Mouse (Mus musculus) embryonic facial prominence, embryonic 12.5 days (tissue): ENCODE data around the gene Mamdc4. TPM values are rescaled to one million over a fixed set of nuclear protein-coding genes. Genes with fewer than 3 reads are reported as not detected.
"Not testable (repeated sequence)": the region's sequence is repeated elsewhere in the genome, so short reads cannot be mapped to it uniquely, and the experiment has no call there.

Source experiments
- ATAC-seq: fragments of 200-750 bp; cut with Nextera tagmentation; 2 replicates; pipeline ENCODE4 v1.8.0; 2017; ENCODE audit not compliant: insufficient number of reproducible peaks, insufficient read depth, low FRiP score, low TSS enrichment
- H3K27ac ChIP-seq: fragments of 300-500 bp; sonication (generic); 2 replicates; pipeline ENCODE4 v1.5.1; 2016; ENCODE audit warnings: mild to moderate bottlenecking
- H3K27me3 ChIP-seq: fragments of 300-500 bp; sonication (generic); 2 replicates; pipeline ENCODE4 v1.6.1; 2016; ENCODE audit warnings: mild to moderate bottlenecking, moderate library complexity
- H3K36me3 ChIP-seq: fragments of 300-500 bp; sonication (generic); 2 replicates; pipeline ENCODE4 v1.6.1; 2016; ENCODE audit warnings: mild to moderate bottlenecking
- H3K4me1 ChIP-seq: fragments of 300-500 bp; sonication (generic); 2 replicates; pipeline ENCODE4 v1.6.1; 2016
- H3K4me2 ChIP-seq: fragments of 300-500 bp; sonication (generic); replicated peaks from 2 replicates; pipeline ENCODE4 v1.6.1; 2016; ENCODE audit warnings: mild to moderate bottlenecking, moderate library complexity
- H3K4me3 ChIP-seq: fragments of 300-500 bp; sonication (generic); 2 replicates; pipeline ENCODE4 v1.5.1; 2016; ENCODE audit warnings: mild to moderate bottlenecking
- H3K9ac ChIP-seq: fragments of 300-500 bp; sonication (generic); 2 replicates; pipeline ENCODE4 v1.6.1; 2016; ENCODE audit warnings: mild to moderate bottlenecking, moderate library complexity
- H3K9me3 ChIP-seq: fragments of 300-500 bp; sonication (generic); 2 replicates; pipeline ENCODE4 v1.6.1; 2016; ENCODE audit warnings: mild to moderate bottlenecking, moderate library complexity
- WGBS: fragments of 180-500 bp; shearing (Covaris S2); methylation state at CpG from one replicate; pipeline ENCODE4 v1.1.7; 2016; 5-methylcytosine and 5-hydroxymethylcytosine counted together
- polyA plus RNA-seq: library from polyadenylated mRNA; unstranded; fragments of >200 nt; fragmentation: Nextera tagmentation; extraction: Ambion mirVana; gene quantifications from 2 replicates; pipeline ENCODE4 v1.2.1, GENCODE M21; 2016

Mamdc4 gene
- polyA plus RNA-seq, 1 experiment from 2014 or later: 4.2 TPM

GRCm38 (mm10) chr2:25555479-25555878 lies 19.2 kb downstream of the Mamdc4 start:
- not testable (repeated sequence) for H3K4me3 ChIP-seq, ATAC-seq, H3K4me2 ChIP-seq, H3K9me3 ChIP-seq, H3K27me3 ChIP-seq, H3K36me3 ChIP-seq, H3K27ac ChIP-seq, H3K9ac ChIP-seq
- H3K4me1 ChIP-seq: peaks cover 20% of the 10 kb centered on the region
- 52% methylated on average over 2 of the region's 2 CpGs for WGBS

DNA sequence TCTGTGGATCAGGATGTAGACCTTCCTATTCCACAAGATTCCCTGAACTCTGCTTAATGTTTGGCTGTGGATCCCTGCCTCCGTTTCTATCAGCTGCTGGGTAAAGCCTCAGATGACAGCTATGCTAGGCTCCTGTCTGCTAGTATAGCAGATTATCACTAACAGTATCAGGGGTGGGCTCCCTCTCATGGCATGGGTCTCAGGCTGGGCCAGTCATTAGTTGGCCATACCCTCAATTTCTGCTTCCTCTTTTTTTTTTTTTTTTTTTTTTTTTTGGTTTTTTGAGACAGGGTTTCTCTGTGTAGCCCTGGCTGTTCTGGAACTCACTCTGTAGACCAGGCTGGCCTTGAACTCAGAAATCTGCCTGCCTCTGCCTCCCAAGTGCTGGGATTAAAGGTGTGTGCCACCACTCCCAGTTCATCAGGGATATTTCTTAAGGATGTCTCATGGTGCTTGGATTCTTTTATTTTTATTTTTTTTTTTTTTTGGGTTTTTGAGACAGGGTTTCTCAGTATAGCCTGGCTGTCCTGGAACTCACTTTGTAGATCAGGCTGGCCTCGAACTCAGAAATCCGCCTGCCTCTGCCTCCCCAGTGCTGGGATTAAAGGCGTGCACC lies 21.4 kb downstream of the Mamdc4 start:
- not testable (repeated sequence) for H3K4me2 ChIP-seq, ATAC-seq, H3K9ac ChIP-seq, H3K9me3 ChIP-seq, H3K27ac ChIP-seq, H3K27me3 ChIP-seq, H3K36me3 ChIP-seq, H3K4me3 ChIP-seq, H3K4me1 ChIP-seq
- 90% methylated on average over 4 of the region's 4 CpGs for WGBS

- WGBS: 41% methylated on average over 5 of the region's 5 CpGs
- no peaks in the 10 kb centered on the region for H3K36me3 ChIP-seq
- H3K4me1 ChIP-seq: no peaks in the 10 kb centered on the region
- H3K9ac ChIP-seq: no peak overlapping the region
- H3K4me3 ChIP-seq: no peak overlapping the region
- no peak overlapping the region for H3K27ac ChIP-seq
- H3K4me2 ChIP-seq: no peak overlapping the region
- H3K9me3 ChIP-seq: no peaks in the 10 kb centered on the region
- ATAC-seq: no peak
- no peaks in the 10 kb centered on the region for H3K27me3 ChIP-seq
Measured at GRCm38 (mm10) chr2:25551186-25551585, 23.5 kb downstream of the Mamdc4 start.

DNA sequence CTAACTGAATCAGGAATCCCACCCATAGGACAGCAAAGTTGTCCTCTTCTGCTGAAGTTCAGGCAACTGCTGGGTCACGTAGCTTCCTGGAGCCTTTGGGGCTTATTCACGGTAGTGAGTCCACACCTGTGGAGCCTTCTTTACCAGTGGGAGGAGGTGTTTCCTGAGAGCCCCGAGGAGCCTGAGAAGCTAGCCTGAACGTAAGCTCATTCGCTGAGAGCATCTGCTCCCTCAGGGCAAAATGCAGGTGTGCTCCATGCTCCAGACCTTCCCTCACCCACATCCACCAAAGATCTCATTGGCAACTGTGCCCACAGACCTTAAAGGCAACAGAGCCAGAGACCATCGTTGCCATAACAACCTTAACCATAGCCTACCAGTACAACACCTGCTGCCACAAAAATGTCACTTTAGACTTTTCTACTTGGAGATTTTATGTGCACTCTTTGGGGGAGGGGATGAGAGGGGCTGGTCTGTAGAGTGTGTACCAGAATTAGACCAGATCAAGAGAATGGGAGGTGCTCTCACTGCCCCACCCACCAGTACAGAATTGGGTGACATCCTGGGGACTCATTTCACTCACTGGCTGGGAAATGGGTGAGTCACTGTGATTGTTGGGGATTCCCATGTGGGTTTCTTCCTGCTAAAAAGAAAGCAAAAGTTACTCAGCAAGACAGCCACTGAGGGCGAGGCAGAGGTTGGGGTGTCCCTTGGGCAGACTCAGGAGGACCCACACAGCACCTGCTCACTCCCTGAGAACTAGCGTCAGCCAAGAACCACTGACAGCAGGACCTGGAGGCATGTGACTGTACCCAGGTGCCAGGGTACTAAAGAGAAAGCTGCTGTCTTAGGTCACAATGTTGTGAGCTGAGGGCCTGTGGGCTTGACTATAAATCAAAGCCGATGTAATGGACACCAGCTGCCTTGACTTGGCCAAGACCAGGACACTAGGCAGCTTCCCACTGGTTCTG lies 25.3 kb downstream of the Mamdc4 start:
- Histone ChIP-seq H3K4me2 (no peak overlapping the region), H3K4me1 (peaks cover 7% of the 10 kb centered on the region), H3K9me3 (no peaks in the 10 kb centered on the region), H3K4me3 (no peak overlapping the region), H3K27ac (no peak overlapping the region), H3K27me3 (no peaks in the 10 kb centered on the region), H3K9ac (no peak overlapping the region), H3K36me3 (no peaks in the 10 kb centered on the region)
- 72% methylated on average over 9 of the region's 9 CpGs for WGBS
- no peak for ATAC-seq

- H3K9me3 ChIP-seq: no peaks in the 10 kb centered on the region
- peaks cover 7% of the 10 kb centered on the region for H3K4me1 ChIP-seq
- H3K4me3 ChIP-seq: peak within 1 kb of the TSS; percentile 68
- H3K9ac ChIP-seq: peak within 1 kb of the TSS; percentile 79
- 3% methylated on average over 48 of the region's 48 CpGs for WGBS
- no peaks in the 10 kb centered on the region for H3K27me3 ChIP-seq
- ATAC-seq: peak; percentile 99
- peak within 1 kb of the TSS; percentile 78 for H3K4me2 ChIP-seq
- H3K36me3 ChIP-seq: no peaks in the 10 kb centered on the region
- H3K27ac ChIP-seq: peak within 1 kb of the TSS; percentile 63; the same call in 1 of the 2 replicates
Measured at GRCm38 (mm10) chr2:25546811-25547491, 27.7 kb downstream of the Mamdc4 start, which contains the start of gene Traf2. TSS of gene Traf2 (minus strand) at chr2:25546940.

GRCm38 (mm10) chr2:25545996-25546810 lies 28.4 kb downstream of the Mamdc4 start:
- peak overlapping the region; percentile 79 for H3K9ac ChIP-seq
- ATAC-seq: peak; percentile 37; the same call in 1 of the 2 replicates
- H3K9me3 ChIP-seq: no peaks in the 10 kb centered on the region
- H3K4me2 ChIP-seq: peak overlapping the region; percentile 78
- peak overlapping the region; percentile 63; the same call in 1 of the 2 replicates for H3K27ac ChIP-seq
- no peaks in the 10 kb centered on the region for H3K36me3 ChIP-seq
- H3K4me3 ChIP-seq: peak overlapping the region; percentile 68
- H3K4me1 ChIP-seq: peaks cover 7% of the 10 kb centered on the region
- WGBS: 7% methylated on average over 43 of the region's 43 CpGs
- no peaks in the 10 kb centered on the region for H3K27me3 ChIP-seq

DNA sequence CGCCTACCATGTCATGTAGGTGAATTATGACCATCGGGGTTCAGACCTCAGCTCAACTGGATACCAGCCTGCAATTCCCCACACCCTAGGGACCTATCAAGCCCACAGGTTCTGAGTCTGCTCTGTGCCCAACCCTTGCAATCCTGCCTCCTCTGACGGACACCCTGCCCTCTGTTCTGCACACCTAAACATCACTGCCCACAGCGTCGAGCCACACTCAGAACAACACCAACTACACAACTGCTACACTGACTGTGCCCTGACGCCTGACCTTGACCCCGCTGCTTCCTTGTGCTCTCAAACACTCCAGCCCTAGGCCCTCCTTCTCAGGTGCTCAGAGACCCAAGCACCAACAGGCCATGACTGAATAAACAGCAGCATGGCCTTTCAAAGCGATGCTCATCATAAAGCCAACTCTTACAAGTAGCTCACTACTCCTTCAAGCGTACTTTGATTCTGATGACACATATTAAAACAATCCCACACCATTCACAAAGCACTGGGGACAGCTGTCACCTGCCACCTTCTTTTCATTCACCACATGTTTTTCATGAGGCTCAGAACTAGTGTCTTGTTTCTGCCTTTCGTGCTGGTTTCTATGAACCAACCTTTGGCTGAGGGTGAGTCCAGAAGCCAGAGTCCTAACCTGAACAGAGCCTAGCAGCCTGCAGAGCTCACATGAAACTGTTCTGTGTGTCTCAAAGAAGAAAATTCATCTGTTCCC lies 32.8 kb downstream of the Mamdc4 start:
- 83% methylated on average over 10 of the region's 10 CpGs for WGBS
- Histone ChIP-seq H3K27ac (no peak overlapping the region), H3K27me3 (no peaks in the 10 kb centered on the region), H3K4me1 (peaks cover 7% of the 10 kb centered on the region), H3K9me3 (no peaks in the 10 kb centered on the region), H3K36me3 (peaks cover 27% of the 10 kb centered on the region), H3K4me2 (no peak overlapping the region), H3K9ac (no peak overlapping the region), H3K4me3 (no peak overlapping the region)
- no peak for ATAC-seq

GRCm38 (mm10) chr2:25540541-25540948 lies 34.1 kb downstream of the Mamdc4 start:
- no peak for ATAC-seq
- 97% methylated on average over 4 of the region's 4 CpGs for WGBS
- peaks cover under 1% of the 10 kb centered on the region; the same call in 1 of the 2 replicates for H3K4me1 ChIP-seq
- no peak overlapping the region for H3K4me3 ChIP-seq
- peaks cover 40% of the 10 kb centered on the region for H3K36me3 ChIP-seq
- no peak overlapping the region for H3K9ac ChIP-seq
- H3K27me3 ChIP-seq: no peaks in the 10 kb centered on the region
- no peak overlapping the region for H3K27ac ChIP-seq
- H3K4me2 ChIP-seq: no peak overlapping the region
- H3K9me3 ChIP-seq: no peaks in the 10 kb centered on the region

- no peak for ATAC-seq
Measured at GRCm38 (mm10) chr2:25536531-25536930, 38.1 kb downstream of the Mamdc4 start.

GRCm38 (mm10) chr2:25534866-25535182 lies 39.8 kb downstream of the Mamdc4 start:
- Histone ChIP-seq H3K9me3 (no peaks in the 10 kb centered on the region), H3K4me2 (no peak overlapping the region), H3K4me3 (no peak overlapping the region), H3K36me3 (peaks cover 82% of the 10 kb centered on the region), H3K27me3 (no peaks in the 10 kb centered on the region), H3K27ac (no peak overlapping the region), H3K9ac (no peak overlapping the region), H3K4me1 (no peaks in the 10 kb centered on the region)
- WGBS: 94% methylated on average over 2 of the region's 2 CpGs
- no peak for ATAC-seq

More at GRCm38 (mm10) chr2:25536531-25536930, 38.1 kb downstream of the Mamdc4 start:
- Histone ChIP-seq H3K9ac (no peak overlapping the region), H3K27ac (no peak overlapping the region), H3K9me3 (no peaks in the 10 kb centered on the region), H3K4me1 (no peaks in the 10 kb centered on the region), H3K4me2 (no peak overlapping the region), H3K4me3 (no peak overlapping the region), H3K27me3 (no peaks in the 10 kb centered on the region), H3K36me3 (peaks cover 69% of the 10 kb centered on the region)
- 93% methylated on average over 8 of the region's 8 CpGs for WGBS
